Mouse (Mus musculus) frontal cortex, adult 2 months (tissue): ENCODE data around the gene Tspan5. TPM values are rescaled to one million over a fixed set of nuclear protein-coding genes. Genes with fewer than 3 reads are reported as not detected.

Source experiments
- DNase-seq, 2 experiments: peaks; one replicate each; pipeline ENCODE4 v3.0.0; 2022; ENCODE audit warnings: low spot score in 1 of 2; ENCODE audit errors: extremely low spot score in 1 of 2
- polyA plus RNA-seq: library from polyadenylated mRNA; depleted of rRNA; stranded (reverse); fragments of >200 nt; gene quantifications from 2 replicates; pipeline ENCODE4 v1.2.3, GENCODE M21; 2012

Tspan5 gene
- polyA plus RNA-seq, 1 experiment = 196 TPM

GRCm38 (mm10) chr3:138867149-138867848 is 125.3 kb downstream of the Tspan5 start:
- no peak for DNase-seq

GRCm38 (mm10) chr3:138868409-138868808 is 126.4 kb downstream of the Tspan5 start:
- no peak for DNase-seq

- DNase-seq = no peak
These were observed 133.3 kb downstream of the Tspan5 start for GRCm38 (mm10) chr3:138875282-138875681.

GRCm38 (mm10) chr3:138875936-138876335 is 133.9 kb downstream of the Tspan5 start:
- DNase-seq = no peak

- DNase-seq = no peak
These were observed 134.4 kb downstream of the Tspan5 start for GRCm38 (mm10) chr3:138876418-138876817.

GRCm38 (mm10) chr3:138876931-138877361 is 135.0 kb downstream of the Tspan5 start:
- DNase-seq = peak in 1 of 2 experiments; percentile 61

- no peak for DNase-seq
These were observed 135.7 kb downstream of the Tspan5 start for GRCm38 (mm10) chr3:138877741-138878140.

GRCm38 (mm10) chr3:138880999-138881724 is 139.2 kb downstream of the Tspan5 start:
- DNase-seq = peak in 1 of 2 experiments; percentile 58

- DNase-seq = no peak
These were observed 139.8 kb downstream of the Tspan5 start for GRCm38 (mm10) chr3:138881725-138882347.

- DNase-seq = no peak
These were observed 144.1 kb downstream of the Tspan5 start for GRCm38 (mm10) chr3:138886121-138886520.

GRCm38 (mm10) chr3:138889214-138889613 is 147.2 kb downstream of the Tspan5 start:
- DNase-seq = no peak

- no peak for DNase-seq
These were observed 147.8 kb downstream of the Tspan5 start for GRCm38 (mm10) chr3:138889769-138890295.

- DNase-seq = no peak
These were observed 151.5 kb downstream of the Tspan5 start for GRCm38 (mm10) chr3:138893520-138893919.

GRCm38 (mm10) chr3:138897500-138897899 is 155.5 kb downstream of the Tspan5 start:
- DNase-seq = no peak

- no peak for DNase-seq
These were observed 156.1 kb downstream of the Tspan5 start for GRCm38 (mm10) chr3:138898055-138898454.

GRCm38 (mm10) chr3:138900571-138901141 is 158.7 kb downstream of the Tspan5 start:
- DNase-seq = peak; percentile 60 to 71

GRCm38 (mm10) chr3:138905678-138906077 is 163.7 kb downstream of the Tspan5 start:
- peak in 1 of 2 experiments; percentile 43 for DNase-seq

GRCm38 (mm10) chr3:138906112-138906880 is 164.3 kb downstream of the Tspan5 start:
- DNase-seq = peak in 1 of 2 experiments; percentile 86

GRCm38 (mm10) chr3:138909313-138909712 is 167.3 kb downstream of the Tspan5 start:
- DNase-seq = no peak

GRCm38 (mm10) chr3:138912504-138912903 is 170.5 kb downstream of the Tspan5 start:
- DNase-seq = no peak
